Mouse (Mus musculus) thymus, adult 2 months (tissue): Measurements from ENCODE around the gene Alpk3. TPM values are rescaled to one million over a fixed set of nuclear protein-coding genes. Genes with fewer than 3 reads are reported as not detected.

Experiments used
- DNase-seq: peaks from one replicate; pipeline ENCODE4 v3.0.0; 2021
- H3K27ac ChIP-seq: fragments of 200-500 bp; 2 replicates; pipeline ENCODE4 v1.5.1; 2012; ENCODE audit warnings: low read length, control low read depth; ENCODE audit not compliant: control insufficient read depth, insufficient read depth
- H3K27me3 ChIP-seq: fragments of 200-500 bp; 2 replicates; pipeline ENCODE4 v1.6.1; 2012; ENCODE audit warnings: mild to moderate bottlenecking, low read length, moderate library complexity, mixed read lengths; ENCODE audit not compliant: control insufficient read depth, insufficient read depth
- H3K36me3 ChIP-seq: fragments of 200-500 bp; 2 replicates; pipeline ENCODE4 v1.6.1; 2012; ENCODE audit warnings: mild to moderate bottlenecking, low read length, moderate library complexity; ENCODE audit not compliant: control insufficient read depth, insufficient read depth
- H3K4me1 ChIP-seq: fragments of 200-500 bp; replicated peaks from 2 replicates; pipeline ENCODE4 v1.6.1; 2012; ENCODE audit warnings: low read length; ENCODE audit not compliant: control insufficient read depth, insufficient read depth
- H3K4me3 ChIP-seq: fragments of 200-500 bp; 2 replicates; pipeline ENCODE4 v1.5.1; 2012; ENCODE audit warnings: mild to moderate bottlenecking, low read length, control low read depth, moderate library complexity; ENCODE audit not compliant: control insufficient read depth, insufficient read depth
- CTCF ChIP-seq: fragments of 200-500 bp; IDR thresholded peaks from 2 replicates; pipeline ENCODE4 v1.5.1; 2012; ENCODE audit warnings: mild to moderate bottlenecking, control low read depth, low read length, moderate library complexity, borderline replicate concordance; ENCODE audit not compliant: control insufficient read depth, poor library complexity, insufficient read depth; ENCODE audit errors: extremely low read depth
- POLR2A ChIP-seq: fragments of 200-500 bp; IDR thresholded peaks from 2 replicates; pipeline ENCODE4 v1.6.1; 2012; ENCODE audit warnings: mild to moderate bottlenecking, low read length, control low read depth, moderate library complexity; ENCODE audit not compliant: control insufficient read depth, poor library complexity, insufficient read depth; ENCODE audit errors: extremely low read depth
- WGBS: fragments of 180-500 bp; shearing (Covaris S2); methylation state at CpG from one replicate; pipeline ENCODE4 v1.1.7; 2018; 5-methylcytosine and 5-hydroxymethylcytosine counted together
- polyA plus RNA-seq: library from polyadenylated mRNA; depleted of rRNA; stranded (reverse); fragments of >200 nt; gene quantifications from 2 replicates; pipeline ENCODE4 v1.2.3, GENCODE M21; 2012

Alpk3 gene
- polyA plus RNA-seq, 1 experiment, result 1.4 TPM

- DNase-seq, result no peak
- no peak for TF ChIP-seq CTCF
- no peak for TF ChIP-seq POLR2A
- Histone ChIP-seq H3K27me3 (no peaks in the 10 kb centered on the region), H3K36me3 (no peaks in the 10 kb centered on the region), H3K27ac (no peak overlapping the region), H3K4me3 (no peak overlapping the region), H3K4me1 (peaks cover 20% of the 10 kb centered on the region)
- 95% methylated on average over 6 of the region's 6 CpGs for WGBS
These were observed 21.3 kb downstream of the Alpk3 start for GRCm38 (mm10) chr7:81078740-81079139.

GRCm38 (mm10) chr7:81093420-81093965, 36.1 kb downstream of the Alpk3 start:
- TF ChIP-seq CTCF (no peak), POLR2A (no peak)
- 73% methylated on average over 18 of the region's 18 CpGs for WGBS
- no peak overlapping the region for H3K27ac ChIP-seq

GRCm38 (mm10) chr7:81094104-81094757, 36.8 kb downstream of the Alpk3 start:
- no peak for TF ChIP-seq POLR2A
- TF ChIP-seq CTCF, result no peak
- DNase-seq, result no peak
- WGBS, result 93% methylated on average over 6 of the region's 6 CpGs

More at GRCm38 (mm10) chr7:81093420-81093965, 36.1 kb downstream of the Alpk3 start:
- Histone ChIP-seq H3K36me3 (no peaks in the 10 kb centered on the region), H3K4me1 (no peaks in the 10 kb centered on the region), H3K4me3 (no peak overlapping the region), H3K27me3 (no peaks in the 10 kb centered on the region)
- no peak for DNase-seq

GRCm38 (mm10) chr7:81100341-81100740, 42.9 kb downstream of the Alpk3 start:
- no peaks in the 10 kb centered on the region for H3K27me3 ChIP-seq
- no peaks in the 10 kb centered on the region for H3K4me1 ChIP-seq
- H3K36me3 ChIP-seq, result no peaks in the 10 kb centered on the region
- WGBS, result 50% methylated on average over 5 of the region's 5 CpGs
- DNase-seq, result no peak
- H3K4me3 ChIP-seq, result no peak overlapping the region
- no peak overlapping the region for H3K27ac ChIP-seq
- TF ChIP-seq CTCF, result no peak
- TF ChIP-seq POLR2A, result no peak

More at GRCm38 (mm10) chr7:81094104-81094757, 36.8 kb downstream of the Alpk3 start:
- Histone ChIP-seq H3K4me3 (no peak overlapping the region), H3K27ac (no peak overlapping the region), H3K27me3 (no peaks in the 10 kb centered on the region), H3K36me3 (no peaks in the 10 kb centered on the region), H3K4me1 (no peaks in the 10 kb centered on the region)

- H3K36me3 ChIP-seq, result no peaks in the 10 kb centered on the region
- no peak for DNase-seq
- 96% methylated on average over 7 of the region's 7 CpGs for WGBS
- H3K27ac ChIP-seq, result no peak overlapping the region
- no peak for TF ChIP-seq CTCF
- no peak for TF ChIP-seq POLR2A
- H3K27me3 ChIP-seq, result no peaks in the 10 kb centered on the region
- H3K4me3 ChIP-seq, result no peak overlapping the region
- no peaks in the 10 kb centered on the region for H3K4me1 ChIP-seq
These were observed 45.5 kb downstream of the Alpk3 start for GRCm38 (mm10) chr7:81102854-81103253.

GRCm38 (mm10) chr7:81105525-81105924, 48.1 kb downstream of the Alpk3 start:
- Histone ChIP-seq H3K4me3 (no peak overlapping the region), H3K4me1 (no peaks in the 10 kb centered on the region), H3K27ac (no peak overlapping the region), H3K27me3 (no peaks in the 10 kb centered on the region), H3K36me3 (no peaks in the 10 kb centered on the region)
- WGBS, result 89% methylated on average over 4 of the region's 4 CpGs
- TF ChIP-seq POLR2A, result no peak
- no peak for TF ChIP-seq CTCF
- no peak for DNase-seq

GRCm38 (mm10) chr7:81108226-81108625, 50.8 kb downstream of the Alpk3 start:
- Histone ChIP-seq H3K4me1 (peaks cover 7% of the 10 kb centered on the region; the same call in 1 of the 2 replicates), H3K4me3 (no peak overlapping the region), H3K27me3 (no peaks in the 10 kb centered on the region), H3K27ac (no peak overlapping the region), H3K36me3 (no peaks in the 10 kb centered on the region)
- no peak for DNase-seq
- WGBS, result 93% methylated on average over 5 of the region's 5 CpGs
- TF ChIP-seq CTCF (no peak), POLR2A (no peak)
